Comparison of ENCODE assay signal across 11 mouse cellular contexts in genomic region chr2:146833222-146834063, GRCm38 (mm10). TPM values are rescaled to one million over a fixed set of nuclear protein-coding genes. Genes with fewer than 3 reads are reported as not detected.
A peak's percentile ranks its signal among the peaks of the same experiment; 100 is the strongest.
DNase-seq lines count a peak whose midpoint lies in the region; ATAC-seq and TF ChIP-seq lines count a peak whose summit lies in the region.
"Had no signal": no experiment of that assay in that cellular context is flagged by ENCODE, and none has a peak within 500 bp of the region (broad histone marks: within the 10 kb centered on the region; RNA-seq: fewer than 3 reads in every experiment).

No protein-coding gene starts in this region.

- no peaks in the 10 kb centered on the region for H3K9me3 ChIP-seq in heart, embryonic 14.5 days (ENCODE audit: control insufficient read depth, low read length)
- no peaks in the 10 kb centered on the region for H3K9me3 ChIP-seq in hindbrain, embryonic 14.5 days (ENCODE audit: control insufficient read depth, low read length)
- H3K9me3 ChIP-seq in midbrain, postnatal 0 days (ENCODE audit: low read length) = no peaks in the 10 kb centered on the region

- TF ChIP-seq CTCF in midbrain, postnatal 0 days (IDR thresholded peaks at IDR 0.05) = no peak

- DNase-seq in heart, postnatal 4 days = no peak
- peak; percentile 61 for DNase-seq in embryo, embryonic 11 days
- DNase-seq in hindbrain, embryonic 14.5 days (ENCODE audit: low spot score) = no peak
- no peak for DNase-seq in midbrain, postnatal 0 days (ENCODE audit: low spot score)
- no peak for DNase-seq in ovary, postnatal 10 days (ENCODE audit: low spot score)
- DNase-seq in ovary, postnatal 36 days (ENCODE audit: low spot score) = no peak
- DNase-seq: cerebellum, adult 11-12 months; kidney, adult 2 months; thymus, postnatal 4 days had no signal

- peaks cover 97% of the 10 kb centered on the region for H3K27me3 ChIP-seq in heart, embryonic 14.5 days (ENCODE audit: control insufficient read depth, insufficient read depth, low read length)
- H3K27me3 ChIP-seq in hindbrain, embryonic 14.5 days (ENCODE audit: control insufficient read depth, insufficient read depth, low read length) = peaks cover 86% of the 10 kb centered on the region
- peaks cover 49% of the 10 kb centered on the region for H3K27me3 ChIP-seq in midbrain, postnatal 0 days (ENCODE audit: insufficient read depth, low read length)

- 0 out of 2 replicates have a peak overlapping the region, but pooled peaks have one; percentile 58 for H3K4me2 ChIP-seq in heart, embryonic 14.5 days (ENCODE audit: low read length)
- peak overlapping the region; percentile 51 for H3K4me2 ChIP-seq in hindbrain, embryonic 14.5 days (replicated peaks)
- peak overlapping the region; percentile 49 for H3K4me2 ChIP-seq in midbrain, postnatal 0 days (ENCODE audit: low read depth, low read length, poor library complexity, severe bottlenecking)

- H3K36me3 ChIP-seq in heart, embryonic 14.5 days (ENCODE audit: control insufficient read depth, insufficient read depth, low read length) = no peaks in the 10 kb centered on the region
- H3K36me3 ChIP-seq in hindbrain, embryonic 14.5 days (replicated peaks; ENCODE audit: control insufficient read depth, insufficient read depth) = no peaks in the 10 kb centered on the region
- H3K36me3 ChIP-seq in midbrain, postnatal 0 days (ENCODE audit: insufficient read depth, low read length) = no peaks in the 10 kb centered on the region

- no peak for ATAC-seq in heart, embryonic 14.5 days (ENCODE audit: insufficient number of reproducible peaks, insufficient read depth, low FRiP score, low read depth)
- no peak for ATAC-seq in hindbrain, embryonic 14.5 days (ENCODE audit: low FRiP score)
- ATAC-seq in midbrain, postnatal 0 days (ENCODE audit: low FRiP score) = no peak
- ATAC-seq in CD4-positive, CD25-positive, alpha-beta regulatory T cell, adult 4 months = no peak

- H3K9ac ChIP-seq in heart, embryonic 14.5 days (ENCODE audit: low read length) = no peak overlapping the region
- peak overlapping the region; percentile 55 for H3K9ac ChIP-seq in hindbrain, embryonic 14.5 days
- H3K9ac ChIP-seq in midbrain, postnatal 0 days (replicated peaks; ENCODE audit: low read length, poor library complexity, severe bottlenecking) = no peak overlapping the region; the same call in 1 of the 2 replicates

- H3K27ac ChIP-seq in heart, embryonic 14.5 days (replicated peaks in 1 of 2; ENCODE audit: control insufficient read depth in 1 of 2, insufficient read depth in 1 of 2, low read depth in 2 of 2, low read length in 2 of 2) = no peak overlapping the region
- H3K27ac ChIP-seq in hindbrain, embryonic 14.5 days = peak overlapping the region; percentile 81
- H3K27ac ChIP-seq in midbrain, postnatal 0 days (ENCODE audit: low read depth, low read length) = peak overlapping the region; percentile 84

- 0 out of 4 replicates have a peak overlapping the region, but pooled peaks of 1 of the 2 experiments have one; percentile 32 for H3K4me3 ChIP-seq in heart, embryonic 14.5 days (ENCODE audit: control insufficient read depth in 1 of 2, insufficient read depth in 1 of 2, low read depth in 1 of 2, low read length in 2 of 2)
- H3K4me3 ChIP-seq in hindbrain, embryonic 14.5 days (replicated peaks; ENCODE audit: low read length) = peak overlapping the region; percentile 23
- peak overlapping the region; percentile 27; the same call in 1 of the 2 replicates for H3K4me3 ChIP-seq in midbrain, postnatal 0 days (ENCODE audit: low read depth, low read length)

- H3K4me1 ChIP-seq in heart, embryonic 14.5 days (ENCODE audit: control insufficient read depth in 2 of 2, insufficient read depth in 2 of 2, low read length in 2 of 2) = peaks cover 5 to 11% of the 10 kb centered on the region in 2 experiments; a peak in 3 of 4 replicates
- H3K4me1 ChIP-seq in hindbrain, embryonic 14.5 days (replicated peaks; ENCODE audit: control insufficient read depth, insufficient read depth, low read length) = peaks cover 15% of the 10 kb centered on the region; the same call in 1 of the 2 replicates
- no peaks in the 10 kb centered on the region for H3K4me1 ChIP-seq in midbrain, postnatal 0 days (ENCODE audit: insufficient read depth, low read length)

- 6% methylated on average over 31 of the region's 31 CpGs for WGBS in heart, embryonic 14.5 days
- 2% methylated on average over 31 of the region's 31 CpGs for WGBS in hindbrain, embryonic 14.5 days
- WGBS in midbrain, postnatal 0 days = 3% methylated on average over 31 of the region's 31 CpGs

RNA-seq across cellular contexts. Expression of gene Kiz, which starts 22.2 kb away (rescaled TPM):
- polyA plus RNA-seq in heart, embryonic 14.5 days (2014; fragmentation: Nextera tagmentation; extraction: Ambion mirVana) = 28.3 and 28.4 TPM in 2 replicates
- total RNA-seq in heart, postnatal 4 days (2021) = 10 to 100 TPM; 34.7 to 40.7 TPM
- polyA plus RNA-seq in hindbrain, embryonic 14.5 days (2014; fragmentation: Nextera tagmentation; extraction: Ambion mirVana) = 27.2 and 27.4 TPM in 2 replicates
- total RNA-seq in midbrain, postnatal 0 days (2014; rRNA removed) = 14.2 and 16.1 TPM in 2 replicates
- polyA plus RNA-seq in midbrain, postnatal 0 days (2015; fragmentation: Nextera tagmentation; extraction: Ambion mirVana) = 17.4 and 18.0 TPM in 2 replicates
- 10 to 100 TPM; 20.3 to 28.6 TPM for polyA plus RNA-seq in CD4-positive, CD25-positive, alpha-beta regulatory T cell, adult 4 months (2017; shearing (Covaris generic))

Comparison
In these comparisons a context has a peak if more than half of its experiments do, and no peak if none do; other contexts are left out.
1. H3K27ac ChIP-seq: peak in hindbrain, embryonic 14.5 days (single experiment) and midbrain, postnatal 0 days (single experiment); none in heart, embryonic 14.5 days (0 of 2).
2. Peak in every context shown above with its lines, with median percentiles within 50 percentile points of each other: H3K4me2 ChIP-seq.